Mouse (Mus musculus) heart, postnatal 25 days (tissue): ENCODE data around the gene Esr2. TPM values are rescaled to one million over a fixed set of nuclear protein-coding genes. Genes with fewer than 3 reads are reported as not detected.
"Not testable (repeated sequence)": the region's sequence is repeated elsewhere in the genome, so short reads cannot be mapped to it uniquely, and the experiment has no call there.

Experiments used
- DNase-seq: peaks from one replicate; pipeline ENCODE4 v3.0.0; 2022; ENCODE audit warnings: low spot score
- intact Hi-C: fragments of 180-260 bp; cut with DNase I; formaldehyde crosslinking; loops from one replicate; pipeline ENCODE4 v1.15.1; 2025
- total RNA-seq, 2 experiments: library from RNA; stranded (reverse); gene quantifications; 2 replicates each; pipeline ENCODE4 v1.2.3; 2021

The Esr2 gene
- total RNA-seq, 2 experiments from 2014 or later: 0.08 TPM; not detected in 1

GRCm38 (mm10) chr12:76179051-76179450, 2.0 kb upstream of the Esr2 start:
- intact Hi-C loops: loop anchor here (5.0 kb wide), 1 partner anchor 387 kb away; no protein-coding TSS in a partner anchor

GRCm38 (mm10) chr12:76177864-76178518, 932 bp upstream of the Esr2 start:
- intact Hi-C loops: loop anchor here (1.0 to 5.0 kb wide), 2 partner anchors 162 to 386 kb away; no protein-coding TSS in a partner anchor
- DNase-seq: no peak

More at GRCm38 (mm10) chr12:76179051-76179450, 2.0 kb upstream of the Esr2 start:
- no peak for DNase-seq

- intact Hi-C loops: no loop called here
- DNase-seq: no peak
Measured at GRCm38 (mm10) chr12:76165641-76166040, 11.4 kb downstream of the Esr2 start.

GRCm38 (mm10) chr12:76152389-76152788, 24.7 kb downstream of the Esr2 start:
- DNase-seq, intact Hi-C loops: not testable (repeated sequence)

GRCm38 (mm10) chr12:76136701-76137100, 40.4 kb downstream of the Esr2 start:
- intact Hi-C loops: no loop called here
- no peak for DNase-seq

GRCm38 (mm10) chr12:76133081-76133480, 44.0 kb downstream of the Esr2 start:
- intact Hi-C loops, DNase-seq: not testable (repeated sequence)

GRCm38 (mm10) chr12:76132591-76132990, 44.5 kb downstream of the Esr2 start:
- intact Hi-C loops: no loop called here

GRCm38 (mm10) chr12:76130891-76131290, 46.2 kb downstream of the Esr2 start:
- no peak for DNase-seq
- intact Hi-C loops: no loop called here

More at GRCm38 (mm10) chr12:76132591-76132990, 44.5 kb downstream of the Esr2 start:
- no peak for DNase-seq

GRCm38 (mm10) chr12:76130281-76130680, 46.8 kb downstream of the Esr2 start:
- DNase-seq: no peak
- intact Hi-C loops: no loop called here

GRCm38 (mm10) chr12:76128831-76129230, 48.2 kb downstream of the Esr2 start:
- DNase-seq: no peak
- intact Hi-C loops: no loop called here

- intact Hi-C loops: no loop called here
- DNase-seq: no peak
Measured at GRCm38 (mm10) chr12:76128306-76128705, 48.8 kb downstream of the Esr2 start.

- intact Hi-C loops: no loop called here
- no peak for DNase-seq
Measured at GRCm38 (mm10) chr12:76123223-76123622, 53.8 kb downstream of the Esr2 start.

- DNase-seq: no peak
- intact Hi-C loops: no loop called here
Measured at GRCm38 (mm10) chr12:76117632-76118153, 59.4 kb downstream of the Esr2 start.

- no peak for DNase-seq
- intact Hi-C loops: no loop called here
Measured at GRCm38 (mm10) chr12:76116577-76116976, 60.5 kb downstream of the Esr2 start.

GRCm38 (mm10) chr12:76111046-76111445, 66.0 kb downstream of the Esr2 start:
- no peak for DNase-seq
- intact Hi-C loops: no loop called here

GRCm38 (mm10) chr12:76109646-76110405, 67.2 kb downstream of the Esr2 start:
- DNase-seq: no peak
- intact Hi-C loops: no loop called here

GRCm38 (mm10) chr12:76104596-76105351, 72.3 kb downstream of the Esr2 start:
- intact Hi-C loops: no loop called here

GRCm38 (mm10) chr12:76102621-76103020, 74.4 kb downstream of the Esr2 start:
- intact Hi-C loops: no loop called here
- DNase-seq: no peak

More at GRCm38 (mm10) chr12:76104596-76105351, 72.3 kb downstream of the Esr2 start:
- peak; percentile 35 for DNase-seq

GRCm38 (mm10) chr12:76095117-76096035, 81.7 kb downstream of the Esr2 start:
- intact Hi-C loops: no loop called here

More at GRCm38 (mm10) chr12:76095117-76096035, 81.7 kb downstream of the Esr2 start:
- no peak for DNase-seq
